Mouse (Mus musculus) thymus, adult 2 months (tissue): Measurements from ENCODE around the gene Usp28. TPM values are rescaled to one million over a fixed set of nuclear protein-coding genes. Genes with fewer than 3 reads are reported as not detected.

ENCODE experiments used
- DNase-seq: peaks from one replicate; pipeline ENCODE4 v3.0.0; 2021
- H3K27ac ChIP-seq: fragments of 200-500 bp; 2 replicates; pipeline ENCODE4 v1.5.1; 2012; ENCODE audit warnings: low read length, control low read depth; ENCODE audit not compliant: control insufficient read depth, insufficient read depth
- H3K27me3 ChIP-seq: fragments of 200-500 bp; 2 replicates; pipeline ENCODE4 v1.6.1; 2012; ENCODE audit warnings: mild to moderate bottlenecking, low read length, moderate library complexity, mixed read lengths; ENCODE audit not compliant: control insufficient read depth, insufficient read depth
- H3K36me3 ChIP-seq: fragments of 200-500 bp; 2 replicates; pipeline ENCODE4 v1.6.1; 2012; ENCODE audit warnings: mild to moderate bottlenecking, low read length, moderate library complexity; ENCODE audit not compliant: control insufficient read depth, insufficient read depth
- H3K4me1 ChIP-seq: fragments of 200-500 bp; replicated peaks from 2 replicates; pipeline ENCODE4 v1.6.1; 2012; ENCODE audit warnings: low read length; ENCODE audit not compliant: control insufficient read depth, insufficient read depth
- H3K4me3 ChIP-seq: fragments of 200-500 bp; 2 replicates; pipeline ENCODE4 v1.5.1; 2012; ENCODE audit warnings: mild to moderate bottlenecking, low read length, control low read depth, moderate library complexity; ENCODE audit not compliant: control insufficient read depth, insufficient read depth
- CTCF ChIP-seq: fragments of 200-500 bp; IDR thresholded peaks from 2 replicates; pipeline ENCODE4 v1.5.1; 2012; ENCODE audit warnings: mild to moderate bottlenecking, control low read depth, low read length, moderate library complexity, borderline replicate concordance; ENCODE audit not compliant: control insufficient read depth, poor library complexity, insufficient read depth; ENCODE audit errors: extremely low read depth
- POLR2A ChIP-seq: fragments of 200-500 bp; IDR thresholded peaks from 2 replicates; pipeline ENCODE4 v1.6.1; 2012; ENCODE audit warnings: mild to moderate bottlenecking, low read length, control low read depth, moderate library complexity; ENCODE audit not compliant: control insufficient read depth, poor library complexity, insufficient read depth; ENCODE audit errors: extremely low read depth
- WGBS: fragments of 180-500 bp; shearing (Covaris S2); methylation state at CpG from one replicate; pipeline ENCODE4 v1.1.7; 2018; 5-methylcytosine and 5-hydroxymethylcytosine counted together
- polyA plus RNA-seq: library from polyadenylated mRNA; depleted of rRNA; stranded (reverse); fragments of >200 nt; gene quantifications from 2 replicates; pipeline ENCODE4 v1.2.3, GENCODE M21; 2012

Usp28 gene
- polyA plus RNA-seq, 1 experiment = 19.6 TPM

DNA sequence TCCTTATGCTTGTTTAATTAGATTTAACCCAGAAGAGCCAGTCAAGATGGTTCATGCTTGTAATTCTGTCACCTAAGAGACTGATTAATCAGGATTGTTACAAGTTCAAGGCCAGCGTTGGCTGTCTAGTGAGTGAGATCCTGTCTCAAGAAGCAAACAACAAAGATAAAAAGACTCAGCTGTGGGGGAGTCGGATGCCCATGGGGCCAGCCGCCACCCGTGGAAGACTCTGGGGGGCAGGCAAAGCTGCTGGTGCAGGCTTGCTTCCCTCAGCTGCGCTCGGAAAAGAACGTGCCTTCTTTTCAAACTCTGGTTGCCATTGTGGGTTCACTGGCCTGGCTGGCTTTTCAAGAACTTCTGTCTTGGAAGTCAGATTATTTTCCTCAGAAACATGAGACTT lies 30.6 kb downstream of the Usp28 start:
- Histone ChIP-seq H3K4me1 (no peaks in the 10 kb centered on the region), H3K27me3 (no peaks in the 10 kb centered on the region), H3K27ac (no peak overlapping the region), H3K36me3 (peaks cover 11% of the 10 kb centered on the region), H3K4me3 (no peak overlapping the region)
- 98% methylated on average over 7 of the region's 7 CpGs for WGBS
- no peak for TF ChIP-seq POLR2A
- TF ChIP-seq CTCF = no peak
- no peak for DNase-seq

DNA sequence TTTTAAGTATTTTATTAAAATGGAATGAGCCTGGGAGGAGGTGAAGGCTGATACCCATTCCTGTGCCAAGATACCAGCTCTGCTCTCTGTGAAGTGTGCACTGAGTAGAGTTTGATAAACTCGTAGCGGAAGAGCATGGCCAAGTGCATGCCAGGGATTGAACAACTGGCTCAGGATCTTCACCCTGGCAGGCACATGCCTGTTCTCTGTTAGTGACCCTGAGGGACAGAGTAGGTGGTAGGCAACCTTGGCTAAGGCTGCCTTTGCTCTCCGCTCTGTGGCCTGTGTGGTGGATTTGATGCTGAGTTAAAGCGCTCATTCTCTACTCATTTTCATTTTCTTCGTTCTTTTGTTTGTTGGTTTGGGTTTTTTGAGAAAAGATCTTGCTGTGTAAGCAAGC lies 36.1 kb downstream of the Usp28 start:
- Histone ChIP-seq H3K4me3 (no peak overlapping the region), H3K27me3 (no peaks in the 10 kb centered on the region), H3K36me3 (peaks cover 6% of the 10 kb centered on the region), H3K27ac (no peak overlapping the region), H3K4me1 (no peaks in the 10 kb centered on the region)
- 96% methylated on average over 5 of the region's 5 CpGs for WGBS
- no peak for DNase-seq
- TF ChIP-seq POLR2A (no peak), CTCF (no peak)

DNA sequence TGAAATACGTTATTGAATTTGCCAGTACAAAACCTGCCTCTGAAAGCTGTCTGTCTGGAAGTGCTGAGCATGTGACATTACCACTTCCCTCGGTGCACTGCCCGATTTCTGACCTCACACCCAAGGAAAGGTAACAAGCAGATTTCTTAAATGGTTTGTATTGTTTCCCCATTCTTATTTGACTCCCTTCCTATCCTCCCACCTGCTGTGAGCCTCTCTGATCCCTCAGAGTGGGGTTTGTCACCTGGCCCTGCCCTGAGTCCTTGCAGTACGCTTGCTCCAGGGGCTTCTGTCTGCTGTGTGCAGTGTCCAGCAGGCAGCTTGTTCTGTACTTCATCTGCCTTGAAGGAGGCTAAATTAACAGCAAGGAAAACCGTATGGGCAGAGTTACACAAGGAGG lies 38.8 kb downstream of the Usp28 start:
- no peak overlapping the region for H3K27ac ChIP-seq
- no peaks in the 10 kb centered on the region for H3K4me1 ChIP-seq
- peaks cover 10% of the 10 kb centered on the region for H3K36me3 ChIP-seq
- no peaks in the 10 kb centered on the region for H3K27me3 ChIP-seq
- WGBS = 95% methylated on average over 5 of the region's 5 CpGs
- no peak for DNase-seq
- no peak overlapping the region for H3K4me3 ChIP-seq
- no peak for TF ChIP-seq CTCF
- TF ChIP-seq POLR2A = no peak

DNA sequence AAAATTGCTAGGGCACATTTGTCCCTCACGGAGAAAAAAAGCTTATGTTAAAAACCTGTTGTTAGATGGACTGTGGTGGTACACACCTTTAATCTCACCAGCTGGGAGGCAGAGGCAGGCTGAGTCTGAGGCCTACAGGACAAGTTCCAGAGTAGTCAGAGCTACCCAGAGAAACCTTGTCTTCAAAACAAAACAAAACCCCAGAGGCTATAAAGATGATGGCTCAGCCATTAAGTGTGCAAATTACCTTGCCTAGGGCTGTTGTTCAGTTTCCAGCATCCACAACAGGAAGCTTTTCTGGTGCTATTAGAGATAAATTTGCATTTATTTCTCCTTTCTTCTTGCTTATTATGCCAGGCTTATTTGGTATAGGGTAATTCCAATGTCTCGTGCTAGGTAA lies 39.4 kb downstream of the Usp28 start:
- no peak overlapping the region for H3K4me3 ChIP-seq
- TF ChIP-seq POLR2A (no peak), CTCF (no peak)
- H3K27me3 ChIP-seq = no peaks in the 10 kb centered on the region
- WGBS = 96% methylated on average over 2 of the region's 2 CpGs
- H3K4me1 ChIP-seq = no peaks in the 10 kb centered on the region
- no peak overlapping the region for H3K27ac ChIP-seq
- peaks cover 10% of the 10 kb centered on the region for H3K36me3 ChIP-seq
- no peak for DNase-seq

DNA sequence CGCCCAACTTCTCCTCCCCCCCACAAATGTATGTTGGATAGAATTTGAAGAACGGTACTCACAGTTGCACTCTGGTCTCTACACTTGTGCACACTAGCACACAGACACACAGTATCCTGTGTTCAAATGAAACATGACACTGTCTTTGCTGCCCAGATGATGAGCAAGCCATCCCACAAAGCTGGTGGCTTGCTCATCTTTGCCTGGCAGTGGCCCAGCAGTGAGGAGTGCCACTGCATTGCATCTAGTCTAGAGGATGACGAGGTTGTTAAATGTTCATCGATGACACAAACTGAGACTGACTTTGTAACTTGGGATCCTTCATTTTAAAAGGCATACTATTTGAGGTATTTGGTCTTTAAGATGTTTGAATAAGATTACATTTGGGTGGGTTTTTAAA lies 49.6 kb downstream of the Usp28 start:
- DNase-seq = no peak
- Histone ChIP-seq H3K4me3 (no peak overlapping the region), H3K4me1 (no peaks in the 10 kb centered on the region), H3K27ac (no peak overlapping the region), H3K36me3 (peaks cover 36% of the 10 kb centered on the region), H3K27me3 (no peaks in the 10 kb centered on the region; the same call in 1 of the 2 replicates)
- no peak for TF ChIP-seq POLR2A
- no peak for TF ChIP-seq CTCF
- WGBS = 96% methylated on average over 4 of the region's 4 CpGs

DNA sequence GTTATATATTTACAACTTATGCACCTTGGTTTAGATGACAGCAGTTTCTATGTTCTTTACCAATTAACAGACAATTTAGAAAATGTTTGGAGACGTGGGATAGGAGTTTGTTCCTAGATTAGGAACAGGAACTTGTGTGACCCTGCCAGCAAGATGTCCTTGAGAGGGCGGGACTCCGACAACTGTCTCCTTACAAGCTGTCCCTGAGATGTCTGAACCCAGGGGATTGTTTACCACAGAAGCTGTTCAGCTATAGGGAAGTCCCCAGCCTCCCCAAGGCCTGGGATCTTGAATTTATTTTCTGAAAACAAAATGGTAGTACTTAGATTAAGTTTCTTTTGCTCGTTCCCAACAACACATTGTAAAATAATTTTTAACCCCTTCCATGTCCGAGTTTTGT lies 65.7 kb downstream of the Usp28 start:
- no peak for DNase-seq

DNA sequence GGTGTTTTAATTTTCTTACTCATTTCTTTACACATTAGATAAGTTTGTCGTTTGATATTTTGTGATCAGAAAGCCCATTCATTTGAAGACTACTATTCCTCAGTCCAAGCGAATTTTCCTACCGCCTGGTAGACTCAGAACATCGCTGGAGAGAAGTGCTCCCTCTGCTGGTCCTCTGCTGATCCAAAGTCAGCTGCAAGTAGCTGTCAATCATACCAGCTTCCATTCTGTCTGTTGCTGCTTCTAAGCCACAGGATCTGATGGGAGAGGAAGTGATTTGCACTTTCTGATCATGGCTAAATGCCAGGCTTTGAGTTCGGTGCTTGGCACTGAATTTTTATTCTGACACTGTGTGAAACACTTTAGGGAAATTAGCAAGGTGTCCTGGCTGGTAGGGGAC lies 66.2 kb downstream of the Usp28 start:
- Histone ChIP-seq H3K27me3 (no peaks in the 10 kb centered on the region), H3K27ac (no peak overlapping the region), H3K4me1 (0 out of 2 replicates have a peak, but pooled peaks cover 4% of the 10 kb centered on the region), H3K36me3 (no peaks in the 10 kb centered on the region), H3K4me3 (no peak overlapping the region)
- DNase-seq = peak; percentile 64
- TF ChIP-seq POLR2A (no peak), CTCF (no peak)
- 5% methylated on average over 5 of the region's 5 CpGs for WGBS

More for the DNA sequence above, 65.7 kb downstream of the Usp28 start:
- 0 out of 2 replicates have a peak, but pooled peaks cover 4% of the 10 kb centered on the region for H3K4me1 ChIP-seq
- no peaks in the 10 kb centered on the region for H3K36me3 ChIP-seq
- TF ChIP-seq POLR2A = no peak
- no peak for TF ChIP-seq CTCF
- no peaks in the 10 kb centered on the region for H3K27me3 ChIP-seq
- H3K4me3 ChIP-seq = no peak overlapping the region
- no peak overlapping the region for H3K27ac ChIP-seq
- 77% methylated on average over 5 of the region's 5 CpGs for WGBS
